Mouse (Mus musculus) monocyte, adult 2 months (primary cell): ENCODE results near the gene Wnt9a.
"Not testable (repeated sequence)": the region's sequence is repeated elsewhere in the genome, so short reads cannot be mapped to it uniquely, and the experiment has no call there.

Experiments used
- DNase-seq, 2 experiments: peaks; one replicate each; pipeline ENCODE4 v3.0.0; 2022; ENCODE audit warnings: low spot score in 2 of 2, low read depth in 1 of 2

Gene Wnt9a

DNA sequence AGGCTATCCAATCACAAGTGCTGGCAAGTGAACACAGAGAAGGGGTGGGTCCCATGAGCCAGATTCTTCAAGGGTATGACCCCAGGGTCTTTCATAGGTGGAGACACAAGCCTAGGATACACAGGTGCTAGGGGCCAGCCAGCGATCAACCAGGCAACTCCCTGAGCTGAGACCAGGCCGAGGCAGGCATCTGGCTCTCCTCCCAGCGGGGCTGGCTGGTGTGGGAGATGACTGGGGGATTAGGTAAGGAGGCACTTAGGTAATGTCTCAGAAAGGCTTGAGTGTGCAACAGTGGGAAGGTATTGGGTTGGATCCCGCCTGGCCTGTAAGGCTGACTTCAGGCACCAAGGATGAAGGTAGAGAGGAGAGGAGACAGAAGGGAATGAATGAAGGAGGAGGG lies 28.4 kb downstream of the Wnt9a start:
- DNase-seq = no peak

DNA sequence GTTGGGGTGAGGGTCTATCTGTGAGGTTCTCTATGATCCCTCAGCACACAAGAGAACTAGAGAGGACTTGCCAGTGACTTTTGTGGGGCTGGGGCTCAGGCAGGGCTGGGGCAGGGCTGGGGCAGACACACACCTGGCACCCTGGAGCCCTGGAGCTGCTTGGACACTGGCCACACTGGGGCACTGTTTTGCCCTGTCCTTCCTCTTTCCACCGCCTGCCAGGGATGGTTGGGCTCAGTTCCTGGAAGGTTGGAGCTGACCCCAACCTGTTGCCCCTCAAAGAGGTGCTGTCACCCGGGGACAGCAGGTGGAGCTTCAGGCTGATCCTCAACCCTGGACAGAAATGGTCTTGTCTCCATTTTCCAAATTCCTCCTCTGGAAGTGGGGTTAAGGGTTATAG lies 29.2 kb downstream of the Wnt9a start:
- no peak for DNase-seq

DNA sequence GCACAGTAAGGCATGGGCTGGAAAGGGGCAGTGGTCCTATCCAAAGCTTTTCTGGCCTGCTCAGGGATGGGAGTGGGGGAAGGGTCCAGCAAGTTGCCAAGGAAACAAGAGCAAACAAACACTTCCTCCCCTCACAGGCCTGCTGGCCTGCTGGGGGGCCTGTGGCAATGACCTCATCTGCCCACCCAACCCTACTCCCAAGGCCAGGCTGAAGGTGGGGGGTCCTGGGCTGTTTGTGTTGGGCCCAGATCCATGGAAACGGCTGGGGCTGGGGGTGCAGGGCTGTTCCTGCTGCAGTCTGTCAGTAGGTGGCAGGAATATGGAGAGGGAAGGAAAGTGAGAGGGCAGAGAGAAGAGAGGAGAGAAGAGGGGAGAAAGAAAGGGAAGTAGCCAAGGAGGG lies 29.7 kb downstream of the Wnt9a start:
- DNase-seq = no peak

DNA sequence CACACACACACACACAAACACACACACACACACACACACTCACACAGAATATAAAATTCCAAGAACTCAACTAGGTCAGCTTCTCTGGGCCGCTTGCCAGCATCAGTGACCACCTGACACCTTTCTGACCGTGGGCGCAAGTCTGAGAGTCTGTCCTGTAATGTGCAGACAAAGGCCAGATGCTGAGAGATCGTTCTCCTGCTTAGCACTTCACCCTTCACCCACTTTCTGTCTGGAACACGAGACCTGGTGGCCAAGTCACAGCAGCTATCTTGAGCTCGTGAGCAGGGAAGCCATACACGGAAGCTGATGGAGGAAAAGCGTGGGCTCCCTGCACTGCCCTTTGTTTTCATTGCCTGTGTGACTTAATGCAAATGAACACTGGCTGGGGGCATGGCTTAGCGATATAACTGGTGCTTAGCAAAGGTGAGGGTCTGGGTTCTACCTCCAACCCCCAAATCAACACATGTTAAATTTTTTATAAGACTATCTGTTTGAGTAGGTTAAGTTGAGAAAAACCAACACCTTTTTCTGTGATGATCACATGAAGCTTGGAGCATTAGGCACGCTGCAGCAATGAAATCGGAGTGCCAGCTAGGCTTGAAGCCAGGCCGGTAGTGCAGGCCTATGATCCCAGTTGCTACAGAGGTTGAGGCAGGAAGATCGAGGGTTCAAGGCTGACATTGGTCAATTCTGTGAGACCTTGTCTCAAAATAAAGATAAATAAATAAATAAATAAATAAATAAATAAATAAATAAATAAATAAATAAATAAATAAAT lies 31.4 kb downstream of the Wnt9a start:
- DNase-seq = no peak

DNA sequence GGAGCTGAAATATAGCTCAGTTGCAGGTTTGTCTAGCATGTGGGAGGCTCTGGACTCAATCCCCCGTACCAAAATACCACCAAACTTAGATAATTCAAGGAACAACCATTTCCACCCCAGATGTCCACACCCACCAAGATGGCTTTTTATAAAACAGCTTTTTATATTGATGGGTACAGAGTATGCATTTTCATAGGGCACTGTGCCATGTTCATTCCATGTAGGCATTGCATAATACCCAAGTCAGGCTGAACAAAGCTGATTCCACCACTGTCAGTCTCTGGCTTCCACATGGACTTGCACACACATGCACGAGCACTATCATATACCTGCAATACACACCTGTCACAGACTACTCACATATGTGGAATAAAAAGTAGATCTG lies 32.0 kb downstream of the Wnt9a start:
- no peak for DNase-seq

DNA sequence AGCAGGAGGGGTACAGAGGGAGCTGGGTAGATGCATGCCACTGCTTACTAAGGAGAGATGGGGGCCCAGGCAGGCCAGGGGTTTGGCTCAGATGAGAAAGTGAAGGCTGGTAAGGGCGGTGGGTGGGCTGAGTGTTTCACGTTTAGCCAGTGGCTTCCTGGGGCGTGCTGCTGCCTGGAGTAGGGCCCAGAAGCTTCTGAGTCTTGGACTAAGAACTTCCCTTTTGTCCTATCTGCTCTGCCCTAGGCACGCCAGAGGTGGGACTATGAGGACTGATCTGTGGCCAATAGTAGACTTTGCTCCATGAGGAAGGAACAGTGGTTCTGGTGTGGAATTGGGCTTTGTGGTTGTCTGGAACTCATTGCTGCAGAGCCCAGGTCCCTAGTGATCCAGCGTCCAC lies 36.2 kb downstream of the Wnt9a start:
- DNase-seq = no peak

DNA sequence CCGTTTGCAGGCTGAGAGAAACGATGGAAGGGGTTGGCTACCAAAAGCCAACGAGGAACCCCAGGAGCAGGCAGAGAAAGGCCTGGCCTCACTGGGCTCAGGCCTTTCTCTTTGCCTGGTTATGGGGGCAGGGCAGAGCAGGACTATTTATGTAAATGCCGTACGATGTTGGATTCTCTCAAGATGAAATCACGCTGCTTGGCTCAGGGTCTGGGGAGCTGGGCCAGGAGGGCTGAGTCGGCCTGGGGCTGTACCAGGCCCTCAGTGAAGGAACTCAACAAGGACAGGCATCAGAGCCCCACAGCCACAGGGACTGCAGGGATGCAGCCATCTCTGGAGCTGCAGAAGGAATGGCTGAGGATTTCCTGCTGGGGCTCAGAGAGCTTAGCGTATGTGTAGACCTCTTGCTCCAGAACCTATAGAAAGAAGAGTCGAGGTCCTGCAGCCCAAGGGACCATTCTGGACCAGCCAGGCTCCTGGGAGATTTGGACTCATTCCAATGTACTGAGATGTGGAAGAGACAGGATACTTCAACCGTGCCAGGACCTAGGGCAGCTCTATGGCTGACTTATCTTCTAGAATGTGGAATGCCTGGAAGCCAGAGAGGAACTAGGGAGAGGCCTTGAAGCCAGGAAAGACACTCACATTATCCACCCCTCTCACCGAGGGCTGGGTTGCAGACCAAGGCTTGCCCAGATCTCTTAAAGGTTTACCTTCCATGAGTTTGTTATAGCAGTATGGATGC lies 39.6 kb downstream of the Wnt9a start:
- DNase-seq = no peak

DNA sequence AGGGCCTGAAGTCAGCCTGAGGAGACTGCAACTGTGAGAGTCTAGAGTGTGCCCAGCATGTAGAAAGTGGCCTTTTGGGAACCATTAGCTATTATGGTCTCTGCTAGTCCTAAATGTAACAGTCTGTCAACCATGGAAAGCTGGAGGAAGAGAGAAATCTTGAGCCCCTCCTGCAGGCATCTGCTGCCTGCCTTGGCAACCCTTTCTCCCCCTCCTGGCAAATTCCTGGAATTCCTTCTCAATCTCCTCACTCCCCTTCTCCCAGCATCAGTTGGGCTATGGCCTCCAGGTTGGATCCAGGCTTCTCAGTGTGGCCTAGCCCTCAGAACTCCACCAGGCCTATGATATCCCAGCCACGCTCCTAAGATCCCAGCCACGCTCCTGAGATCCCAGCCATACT lies 43.6 kb downstream of the Wnt9a start:
- DNase-seq = no peak

DNA sequence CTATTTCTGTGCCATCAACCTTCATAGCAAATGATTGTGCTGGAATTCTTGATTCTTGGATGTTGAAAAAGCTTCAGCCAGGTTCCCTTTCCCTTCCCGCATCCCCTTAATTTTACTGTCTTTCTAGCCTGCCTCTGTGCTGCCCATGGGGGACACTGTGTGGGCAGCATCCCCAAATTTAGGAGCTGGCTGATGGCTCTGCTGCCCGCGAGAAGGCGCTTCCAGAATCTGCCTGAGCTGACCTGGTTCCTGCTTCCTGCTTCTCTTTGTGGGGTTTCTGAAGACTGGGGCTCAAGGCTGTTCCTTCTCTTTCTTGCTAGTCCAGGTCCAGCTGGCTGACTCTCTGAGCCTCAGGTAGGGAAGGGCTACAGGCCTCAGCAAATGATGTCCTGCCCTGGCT lies 48.1 kb downstream of the Wnt9a start:
- no peak for DNase-seq

DNA sequence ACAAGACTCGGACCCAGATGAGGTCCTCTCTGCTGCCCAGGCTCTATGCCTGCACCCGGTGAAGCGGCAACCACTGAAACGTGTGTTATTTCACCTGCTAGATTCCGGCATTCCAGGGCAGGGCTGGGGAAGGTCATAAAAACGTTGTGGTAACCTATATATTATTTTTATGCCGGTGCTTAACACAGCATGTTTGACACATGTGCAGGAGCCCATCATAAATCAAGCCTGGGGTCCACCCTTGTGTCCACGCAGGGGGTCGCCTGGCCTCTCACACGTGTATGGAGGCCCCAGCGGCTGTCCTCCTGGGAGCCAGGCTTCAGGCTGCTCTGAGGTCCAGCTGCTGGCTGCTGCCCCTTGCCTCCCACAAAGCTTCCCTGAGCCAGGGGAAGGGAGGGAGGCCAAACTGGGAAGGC lies 50.2 kb downstream of the Wnt9a start:
- DNase-seq = no peak

DNA sequence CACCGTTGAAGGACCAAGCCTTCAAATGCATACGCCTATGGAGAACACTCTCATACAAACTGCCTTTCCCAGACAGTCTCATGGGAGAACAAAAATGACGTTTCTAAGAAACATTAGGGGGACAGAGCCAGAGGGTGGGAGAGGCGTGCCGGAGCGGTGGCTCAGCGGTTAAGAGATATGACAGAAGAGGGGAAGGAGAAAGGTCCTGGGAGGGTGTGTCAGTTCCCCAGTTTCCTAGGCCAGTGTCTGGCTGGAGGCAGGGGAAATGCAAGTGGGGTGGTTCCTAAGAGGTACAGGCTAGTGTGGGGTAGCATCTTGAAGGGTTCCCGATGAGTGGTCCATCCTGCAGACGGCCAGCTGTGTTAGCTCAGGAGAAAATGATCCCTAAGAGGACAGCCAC lies 54.6 kb downstream of the Wnt9a start:
- DNase-seq = no peak

DNA sequence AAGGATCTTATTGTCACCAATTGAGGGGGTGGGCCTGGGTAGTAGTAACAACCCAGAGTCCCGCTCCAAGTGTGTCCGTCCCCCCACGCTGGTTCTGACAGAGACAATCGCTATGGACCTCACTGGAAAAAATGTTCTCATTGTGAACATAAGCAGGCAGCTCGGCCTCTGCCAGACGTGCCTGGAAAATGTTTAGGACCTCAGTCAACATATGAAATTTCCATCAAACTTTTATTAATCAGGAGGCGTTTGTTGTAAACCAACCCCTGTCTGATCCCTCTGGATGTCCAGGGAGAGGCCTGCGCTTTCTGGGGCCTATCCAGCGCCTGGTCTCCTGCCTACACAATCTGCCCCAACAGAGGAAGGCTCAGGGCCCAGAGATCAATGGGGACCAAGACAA lies 57.3 kb downstream of the Wnt9a start:
- no peak for DNase-seq

DNA sequence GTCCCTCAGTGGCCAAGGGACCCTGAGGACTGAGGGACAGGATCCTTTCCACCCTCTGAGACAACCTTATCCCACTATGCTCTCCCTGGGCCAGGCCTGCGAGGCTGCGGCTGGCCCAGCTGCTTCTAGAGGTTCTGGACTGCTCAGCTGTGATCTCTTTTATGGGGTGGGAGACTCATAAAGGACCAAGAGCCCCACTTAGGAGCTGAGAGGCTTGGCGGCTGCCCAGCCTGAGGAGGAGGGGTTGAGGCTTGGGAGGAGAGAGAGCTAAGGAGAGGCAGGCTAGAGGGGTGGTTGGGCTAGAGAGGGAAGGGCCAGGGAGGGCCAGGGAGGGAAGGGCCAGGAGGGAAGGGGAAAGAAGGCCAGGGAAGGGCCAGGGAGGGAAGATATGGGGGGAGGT lies 57.7 kb downstream of the Wnt9a start:
- DNase-seq = no peak

DNA sequence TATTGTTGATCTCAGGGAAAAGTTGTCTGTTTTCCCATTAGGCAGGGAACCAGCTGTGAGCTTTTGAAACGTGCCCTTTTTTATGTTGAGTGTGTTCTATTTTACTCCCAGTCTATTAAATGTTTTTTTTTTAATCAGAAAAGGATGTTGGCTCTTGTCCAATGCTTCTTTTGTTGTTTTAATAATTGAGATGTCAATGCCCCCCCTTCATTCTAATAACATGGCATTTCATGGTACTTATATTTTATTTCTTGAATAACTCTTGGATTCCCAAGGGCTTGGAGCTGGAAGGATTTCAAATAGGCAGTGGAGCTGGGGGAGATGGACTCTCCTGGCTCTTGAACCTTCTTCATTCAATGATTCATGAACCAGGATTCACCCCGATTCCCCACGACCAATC lies 59.3 kb downstream of the Wnt9a start:
- no peak for DNase-seq

DNA sequence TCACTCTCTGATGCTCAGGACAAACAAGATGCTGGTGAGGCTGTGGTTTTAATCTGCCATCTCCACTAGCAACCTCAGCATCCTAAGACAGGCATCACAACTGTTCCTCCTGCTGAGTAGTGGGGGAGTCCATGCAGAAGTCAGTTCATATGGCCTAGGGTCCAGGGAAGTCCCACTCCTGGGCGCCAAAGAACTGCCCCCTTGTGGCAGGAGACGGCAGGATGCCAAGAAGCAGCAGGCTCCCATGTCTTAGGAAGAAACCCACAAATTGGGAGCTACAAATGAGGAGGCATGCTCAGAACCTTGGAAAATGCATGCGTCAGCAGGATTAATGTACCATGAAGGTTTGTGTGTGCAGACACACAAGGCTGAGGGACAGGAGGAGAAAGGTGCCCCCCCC lies 59.9 kb downstream of the Wnt9a start:
- no peak for DNase-seq

DNA sequence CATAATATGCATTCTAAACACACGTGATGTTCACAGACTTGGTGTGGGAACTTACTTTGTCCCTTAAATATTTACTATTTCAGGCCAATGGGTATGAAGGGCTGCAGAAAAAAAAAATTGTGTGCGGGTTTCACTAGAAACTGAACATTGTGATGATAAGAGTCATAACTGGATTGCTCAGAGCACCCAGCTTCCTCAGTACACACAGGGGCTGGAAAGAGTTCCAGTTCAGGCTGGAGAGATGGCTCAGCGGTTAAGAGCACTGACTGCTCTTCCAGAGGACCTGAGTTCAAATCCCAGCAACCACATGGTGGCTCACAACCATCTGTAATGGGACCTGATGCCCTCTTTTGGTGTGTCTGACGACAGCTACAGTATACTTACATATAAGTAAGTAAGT lies 61.2 kb downstream of the Wnt9a start:
- DNase-seq = not testable (repeated sequence)

DNA sequence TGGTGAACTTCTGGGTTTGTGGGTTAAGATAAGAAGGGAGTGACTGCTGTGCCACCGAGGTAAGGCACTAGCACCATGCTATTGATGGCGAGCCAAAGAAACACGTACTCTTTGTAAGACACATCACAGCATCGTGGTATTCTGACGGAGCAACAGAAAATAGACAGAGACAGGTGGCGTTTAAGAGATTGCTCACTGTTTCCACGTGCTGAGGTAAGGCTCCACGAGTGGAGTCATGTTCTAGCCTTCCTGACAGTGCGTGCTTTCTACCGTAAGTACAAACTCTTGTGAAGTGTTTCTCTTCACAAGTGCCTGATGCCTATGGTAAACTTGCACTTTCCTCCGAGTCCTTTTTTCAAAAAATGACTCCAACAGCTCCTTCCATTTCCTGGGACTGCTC lies 63.1 kb downstream of the Wnt9a start:
- DNase-seq = no peak

DNA sequence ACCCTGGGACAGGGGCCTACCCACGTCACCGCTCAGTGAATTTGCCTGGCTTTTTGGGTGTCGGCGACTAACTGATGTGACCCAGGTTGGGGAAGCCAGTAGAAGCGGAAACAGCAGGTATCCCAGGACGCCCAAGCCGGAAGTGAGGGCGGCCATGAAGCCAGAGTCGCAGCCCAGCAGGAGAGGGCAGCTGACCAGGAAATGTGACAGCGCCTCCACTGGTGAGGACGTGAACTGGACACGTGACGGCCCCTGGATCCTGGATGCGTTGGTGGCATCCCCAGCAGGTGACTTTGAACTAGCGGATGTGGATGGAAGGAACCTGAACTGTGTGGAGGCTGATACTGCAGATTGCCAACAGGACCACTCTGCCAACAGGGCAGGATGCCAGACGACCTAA lies 68.7 kb downstream of the Wnt9a start, which contains the start of gene Prss38:
Prss38 (minus strand) TSS at position 183 of the 400 bp plus-strand sequence.
- no peak for DNase-seq

DNA sequence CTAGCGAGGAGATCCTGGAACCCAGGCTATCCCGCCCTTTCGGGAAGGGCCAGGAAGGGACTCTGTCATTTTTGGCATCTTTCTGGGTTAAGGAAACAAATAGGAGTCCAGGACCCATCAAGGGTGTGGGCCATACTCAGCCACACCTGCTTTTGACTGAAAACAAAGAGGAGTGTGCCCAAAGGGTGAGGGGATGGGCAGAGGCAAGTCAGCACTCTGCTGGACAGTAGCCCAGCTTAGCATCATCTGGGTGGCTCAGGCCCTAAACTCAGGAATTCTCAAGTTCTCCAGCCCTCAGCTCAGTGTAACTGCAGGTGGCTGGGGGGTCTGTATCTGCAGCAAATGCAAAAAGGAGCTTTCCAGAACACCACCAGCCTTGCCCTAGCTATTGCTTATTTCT lies 71.3 kb downstream of the Wnt9a start:
- no peak for DNase-seq

DNA sequence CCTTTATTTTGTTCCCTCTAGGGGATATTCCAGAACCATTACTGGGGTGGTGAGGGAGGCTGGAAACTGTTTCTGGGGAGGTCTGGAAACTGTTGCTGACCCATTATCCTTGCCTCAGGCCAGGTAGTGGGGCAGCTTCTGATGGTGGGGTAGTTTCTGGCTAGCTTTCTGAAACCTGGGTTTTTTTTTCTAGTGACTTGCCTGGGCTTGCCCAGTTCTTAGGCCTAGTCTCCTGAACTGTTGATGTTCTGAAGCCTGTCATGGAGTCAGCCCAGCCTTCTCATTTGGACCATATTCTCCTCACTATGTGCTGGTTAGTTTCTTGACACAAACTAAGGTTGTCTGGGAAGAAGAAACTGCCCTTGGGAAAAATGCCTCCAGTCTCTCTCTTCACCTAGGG lies 72.8 kb downstream of the Wnt9a start:
- no peak for DNase-seq
